Mouse (Mus musculus) adrenal gland, adult 2 months (tissue): ENCODE measurements at regions not wholly inside any gene's neighbourhood (a gene's known extent, or its start where the extent isn't known, plus 50 kb on each side); places are given as distances from the start of the nearest gene placed in this dataset.
A peak's percentile ranks its signal among the peaks of the same experiment; 100 is the strongest.

Source experiments
- DNase-seq: peaks from one replicate; pipeline ENCODE4 v3.0.0; 2021

- DNase-seq = no peak
Observed at GRCm38 (mm10) chr2:117820708-117821107, 291.0 kb upstream of the Thbs1 start.

DNA sequence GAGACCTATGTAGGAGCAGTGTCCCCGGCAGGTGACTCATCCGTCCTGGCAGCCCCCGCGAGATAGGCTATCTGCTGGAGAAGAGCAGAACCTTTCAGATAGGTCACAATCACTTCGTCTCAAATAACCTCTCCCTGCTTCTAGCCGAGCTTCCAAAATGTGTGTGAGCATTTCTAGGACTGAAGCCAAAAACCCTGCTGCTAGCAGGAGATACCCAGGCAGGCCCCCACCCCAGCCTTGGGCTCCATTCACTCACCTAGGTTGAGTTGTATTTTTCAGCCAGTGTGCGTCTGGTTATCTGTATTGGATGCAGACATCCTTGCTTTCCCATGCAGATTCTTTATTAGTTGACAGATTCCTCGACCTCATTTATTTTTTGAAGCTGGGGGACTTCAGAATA, 286.6 kb upstream of the Thbs1 start:
- no peak for DNase-seq

DNA sequence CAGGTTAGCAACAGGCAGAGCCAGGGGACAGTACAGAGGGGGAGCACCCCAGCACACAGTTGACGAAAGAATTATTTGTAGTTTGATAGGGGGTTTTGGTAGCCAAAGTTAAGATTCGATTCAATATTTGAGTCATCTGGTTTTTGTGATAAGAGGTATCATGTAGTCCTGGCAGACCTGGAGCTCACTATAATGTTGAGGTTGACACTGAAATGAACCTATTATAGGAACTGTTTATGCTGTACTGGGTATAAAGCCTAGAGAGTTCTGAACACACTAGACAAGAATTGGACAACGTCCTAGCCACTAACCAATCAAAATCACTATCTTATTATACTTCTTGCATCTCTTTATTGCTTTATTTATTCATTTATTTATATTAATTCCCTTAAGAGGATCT, 284.4 kb upstream of the Thbs1 start:
- DNase-seq = no peak

DNA sequence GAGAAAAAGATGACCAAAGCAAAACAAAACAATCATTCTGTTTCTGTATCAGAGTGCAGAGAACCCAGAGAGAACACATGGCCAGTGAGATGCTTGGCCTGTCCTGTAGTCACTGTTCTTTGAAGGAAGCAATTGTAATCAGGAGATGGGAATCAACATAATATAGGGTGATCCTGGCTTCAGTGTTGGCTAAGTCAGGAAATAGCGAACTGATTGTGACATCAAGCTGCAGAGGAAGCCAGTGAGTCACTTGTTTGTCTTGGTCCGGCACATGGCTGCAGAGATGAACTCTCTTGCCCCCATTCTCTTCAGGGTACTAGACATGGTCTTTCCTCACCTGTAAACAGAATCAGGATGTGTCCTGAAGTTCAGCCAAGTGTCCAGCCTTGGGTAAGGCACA, 273.3 kb upstream of the Thbs1 start:
- peak; percentile 44 for DNase-seq

- peak; percentile 33 for DNase-seq
Observed at GRCm38 (mm10) chr2:117840406-117840805, 271.3 kb upstream of the Thbs1 start.

DNA sequence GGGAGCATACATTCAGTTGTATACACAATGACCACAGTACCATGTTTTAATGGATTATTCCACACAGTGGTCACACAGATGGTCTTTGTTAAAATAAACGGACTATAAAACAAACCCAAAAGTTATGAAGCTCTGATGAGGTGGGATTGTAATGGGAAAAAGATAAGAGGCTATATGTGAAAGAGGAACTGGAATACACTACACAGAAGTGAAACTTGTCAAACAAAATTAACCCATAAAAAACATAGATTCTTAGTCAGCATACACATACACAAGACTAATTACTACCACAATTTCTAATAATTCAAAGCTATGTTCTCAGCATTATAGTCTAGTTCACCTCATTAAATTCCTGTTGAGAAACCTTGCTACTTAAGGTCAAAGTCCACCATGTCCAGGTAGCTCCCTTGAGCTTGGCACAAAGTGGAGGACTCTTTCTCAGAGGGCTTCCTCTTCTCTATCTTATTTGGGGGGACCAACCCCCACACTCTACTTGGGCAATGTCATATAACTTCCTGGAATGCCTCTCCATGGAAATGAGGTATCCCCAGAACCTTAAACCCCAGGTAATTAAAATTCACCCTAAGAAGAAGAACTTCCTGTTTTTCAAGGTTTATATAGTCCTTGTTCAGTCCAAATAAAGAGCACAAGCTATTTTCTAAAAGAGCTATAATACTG, 269.2 kb upstream of the Thbs1 start:
- no peak for DNase-seq

DNA sequence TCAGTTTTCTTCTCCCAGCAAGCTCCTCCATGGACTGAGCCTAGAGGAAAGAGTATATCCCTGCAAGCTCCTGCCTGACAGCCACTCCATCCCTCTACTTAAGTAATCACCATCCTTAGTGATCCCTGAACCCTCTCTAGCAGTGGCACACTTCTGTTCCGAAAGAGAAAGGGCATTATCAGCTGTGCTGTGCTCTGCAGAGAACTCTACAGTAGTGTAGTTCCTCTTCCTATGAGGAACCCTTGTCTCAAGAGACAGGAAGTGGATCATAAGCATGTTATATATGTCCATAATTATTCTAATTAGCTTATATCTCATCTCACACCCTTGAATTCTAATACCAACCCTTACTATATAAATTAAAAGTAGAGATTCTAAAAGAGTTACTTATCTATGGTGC, 259.2 kb upstream of the Thbs1 start:
- DNase-seq = no peak

GRCm38 (mm10) chr2:117862301-117862700, 249.4 kb upstream of the Thbs1 start:
- DNase-seq = no peak

GRCm38 (mm10) chr2:117865119-117865518, 246.6 kb upstream of the Thbs1 start:
- no peak for DNase-seq

DNA sequence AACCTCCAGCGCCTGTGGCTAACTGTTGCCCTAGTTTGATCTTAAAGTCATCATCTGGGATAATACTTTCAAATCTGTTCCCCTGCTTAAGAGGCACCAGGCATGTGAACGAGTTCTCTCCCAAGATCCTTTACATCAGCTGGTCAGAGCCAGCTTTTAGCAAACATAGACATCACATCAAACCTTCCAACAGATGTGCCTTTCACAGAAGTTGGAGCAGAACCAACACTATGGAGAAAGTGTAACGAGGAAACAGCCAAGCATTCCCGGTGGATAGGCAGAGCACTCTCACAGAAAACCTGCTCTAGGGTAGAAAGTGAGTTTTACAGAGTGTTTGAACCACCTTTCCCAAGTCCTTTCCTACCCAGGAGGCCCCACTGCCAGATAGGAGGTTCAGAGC, 244.7 kb upstream of the Thbs1 start:
- no peak for DNase-seq

DNA sequence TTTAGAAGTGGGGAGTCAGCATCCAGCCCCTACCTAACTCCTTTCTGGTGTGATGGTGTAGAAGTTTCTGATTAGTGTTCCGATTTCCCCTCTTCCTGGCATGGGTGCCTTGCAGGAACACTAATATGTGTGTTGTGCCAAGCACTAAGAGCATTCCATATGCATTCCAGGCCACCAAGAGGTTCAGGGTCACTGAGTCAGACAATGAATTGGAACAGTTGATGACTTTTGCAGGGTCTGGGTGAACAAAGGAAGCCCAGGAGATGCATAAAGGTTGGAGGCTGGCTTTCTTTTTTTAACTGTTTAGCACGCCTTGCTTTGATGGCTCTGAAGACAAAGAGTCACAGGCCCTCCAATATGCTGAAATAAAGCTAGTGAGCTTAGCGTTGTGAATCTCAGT, 244.3 kb upstream of the Thbs1 start:
- DNase-seq = peak; percentile 11

DNA sequence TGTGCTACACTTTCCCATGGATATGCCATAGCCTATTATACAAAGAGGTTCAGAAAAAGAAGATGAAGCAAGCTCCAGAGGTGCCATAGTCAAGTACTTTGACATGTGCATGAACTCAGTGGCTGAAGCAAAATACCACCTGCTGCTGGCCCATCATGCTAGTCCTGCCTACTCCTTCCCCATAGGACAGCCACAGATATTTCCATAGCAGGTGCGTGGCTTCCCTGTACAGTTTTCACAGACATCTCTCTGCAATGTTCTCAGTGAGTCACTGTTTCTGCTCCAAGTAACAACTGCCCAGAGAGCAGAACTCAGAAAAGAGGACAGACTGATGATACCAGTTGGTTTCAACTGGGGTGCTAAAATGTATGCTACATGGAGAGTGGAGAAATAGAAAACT, 242.8 kb upstream of the Thbs1 start:
- no peak for DNase-seq

DNA sequence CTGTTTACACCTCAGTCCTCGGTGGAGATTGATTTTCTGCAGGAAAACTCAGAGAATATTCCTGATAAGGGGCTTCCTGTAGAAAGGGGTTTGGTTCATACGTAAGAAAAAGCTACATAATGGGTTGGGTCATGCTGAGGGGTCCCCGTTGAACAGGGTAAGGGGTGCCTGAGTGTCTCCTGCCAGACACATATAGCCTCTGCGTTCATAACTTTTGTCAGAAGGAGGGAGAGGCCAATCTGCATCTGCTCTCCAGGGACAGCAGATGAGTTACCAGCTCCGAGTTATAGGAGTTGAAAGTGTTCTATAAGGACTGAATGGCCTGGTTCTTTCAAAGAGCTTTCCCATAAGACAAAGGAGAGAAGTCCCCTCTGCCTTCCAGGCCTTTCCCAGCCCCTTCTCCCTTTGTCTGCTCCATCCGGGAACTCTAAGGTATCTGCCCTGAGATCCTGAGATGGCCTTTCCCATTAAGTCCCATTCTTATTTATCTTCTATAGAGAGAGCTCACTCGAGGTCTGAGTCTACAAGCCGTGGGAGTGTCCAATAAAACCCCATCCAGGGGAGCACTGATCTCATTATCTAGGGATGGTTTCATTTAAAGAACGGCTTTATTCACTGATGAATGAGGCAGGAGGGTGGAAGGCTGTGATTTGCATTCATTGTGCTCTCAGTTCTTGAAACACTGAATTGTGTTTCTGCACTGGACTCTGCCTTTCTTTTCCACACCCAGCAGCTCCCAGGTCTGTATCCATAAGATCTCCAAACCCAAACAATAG, 240.0 kb upstream of the Thbs1 start:
- no peak for DNase-seq

- DNase-seq = no peak
Observed at GRCm38 (mm10) chr2:117877816-117878215, 233.9 kb upstream of the Thbs1 start.

GRCm38 (mm10) chr2:117882136-117882535, 229.5 kb upstream of the Thbs1 start:
- no peak for DNase-seq

DNA sequence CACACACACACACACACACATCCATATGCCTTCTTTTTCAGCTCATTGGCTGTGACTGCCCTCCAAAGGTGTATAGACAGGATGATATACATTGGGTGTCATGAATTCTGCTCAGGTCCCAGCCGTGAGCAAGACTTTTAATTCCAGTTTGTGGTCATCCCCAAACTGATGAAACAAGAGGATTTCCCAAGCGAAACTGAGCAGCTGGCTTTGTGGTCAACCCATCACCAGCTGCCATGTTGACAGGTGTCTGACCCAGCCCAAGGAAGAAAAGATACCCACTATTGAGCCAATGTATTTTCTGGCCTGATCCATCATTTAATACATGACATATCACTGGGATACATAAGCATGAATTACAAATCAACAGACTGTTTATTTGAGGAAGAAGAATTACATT, 228.8 kb upstream of the Thbs1 start:
- DNase-seq = no peak

DNA sequence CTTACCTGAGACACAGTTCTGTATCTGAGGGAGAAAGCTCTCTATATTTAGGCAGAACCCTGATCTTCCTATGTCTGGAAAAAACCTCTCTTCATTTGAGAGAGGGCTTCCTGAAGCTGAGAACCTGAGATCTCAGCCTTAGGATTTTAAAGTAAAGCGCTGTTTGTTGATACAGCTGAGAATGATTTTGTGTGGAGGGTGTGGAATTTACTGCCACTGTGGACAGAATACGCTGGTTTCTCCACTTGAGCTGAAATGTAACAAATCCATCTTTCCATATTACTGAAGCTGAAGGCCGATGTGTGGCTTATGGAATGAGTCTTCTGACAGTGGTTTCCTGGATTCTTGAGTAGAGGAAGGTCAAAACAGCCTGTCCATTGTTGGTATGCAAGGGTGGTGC, 225.2 kb upstream of the Thbs1 start:
- DNase-seq = no peak

GRCm38 (mm10) chr2:117901311-117901710, 210.4 kb upstream of the Thbs1 start:
- no peak for DNase-seq

DNA sequence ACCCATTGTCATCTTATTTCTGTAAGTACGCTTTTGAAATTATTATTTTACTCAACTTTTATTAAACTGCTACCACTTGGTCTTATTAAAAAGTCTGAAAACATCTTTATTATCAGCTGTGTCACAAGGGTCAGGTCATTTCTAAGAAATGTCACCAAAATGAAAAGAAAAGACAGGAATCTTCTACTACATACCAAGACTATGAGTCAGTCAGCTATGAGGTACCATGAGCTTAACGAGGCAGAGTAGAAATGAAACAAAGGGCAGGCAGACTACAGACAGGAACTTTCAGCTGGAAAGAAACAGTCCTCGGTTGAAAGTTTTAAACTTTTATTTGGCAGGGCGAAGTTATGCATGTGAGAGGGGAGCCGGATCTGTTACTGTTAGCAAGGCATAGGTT, 208.8 kb upstream of the Thbs1 start:
- no peak for DNase-seq

- DNase-seq = no peak
Observed at GRCm38 (mm10) chr2:117903705-117904104, 208.0 kb upstream of the Thbs1 start.

DNA sequence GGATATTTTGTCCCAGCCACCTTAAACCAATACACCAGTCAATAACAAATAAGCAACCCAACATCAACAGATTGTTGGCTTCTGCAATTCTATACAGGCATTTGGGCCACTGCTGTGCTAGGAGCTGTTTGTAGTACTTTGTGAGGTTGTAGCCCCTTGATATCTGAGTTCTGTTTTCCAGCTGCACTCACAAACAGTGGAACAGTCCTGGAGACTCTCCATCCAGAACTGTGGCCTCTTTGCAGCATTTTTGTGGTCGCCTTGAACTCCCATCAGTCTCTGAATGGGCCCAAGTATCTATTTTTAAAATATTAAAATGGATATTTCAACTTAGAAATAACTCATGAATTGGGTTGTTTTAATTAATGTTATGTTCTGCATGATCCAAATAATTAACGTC, 205.2 kb upstream of the Thbs1 start:
- DNase-seq = no peak

DNA sequence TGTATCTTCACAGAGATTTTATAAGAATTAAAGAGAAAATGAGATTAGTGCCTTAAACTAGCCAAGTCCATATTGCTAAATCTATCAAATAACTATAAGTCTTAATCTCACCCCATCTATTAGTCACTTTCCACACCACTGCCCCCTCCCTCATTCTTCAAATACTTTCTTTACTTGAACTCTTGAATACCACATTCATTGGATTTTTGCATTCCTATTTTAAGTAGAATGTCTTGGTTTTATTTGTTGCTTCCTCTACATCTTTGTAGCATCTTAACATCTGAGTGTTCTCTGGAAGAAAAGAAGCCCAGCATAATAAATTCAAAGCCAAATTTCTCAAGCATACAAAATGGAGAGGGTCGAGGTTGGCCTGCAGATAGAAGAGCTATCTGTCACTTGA, 200.9 kb upstream of the Thbs1 start:
- DNase-seq = no peak

GRCm38 (mm10) chr2:117912722-117913121, 199.0 kb upstream of the Thbs1 start:
- no peak for DNase-seq

DNA sequence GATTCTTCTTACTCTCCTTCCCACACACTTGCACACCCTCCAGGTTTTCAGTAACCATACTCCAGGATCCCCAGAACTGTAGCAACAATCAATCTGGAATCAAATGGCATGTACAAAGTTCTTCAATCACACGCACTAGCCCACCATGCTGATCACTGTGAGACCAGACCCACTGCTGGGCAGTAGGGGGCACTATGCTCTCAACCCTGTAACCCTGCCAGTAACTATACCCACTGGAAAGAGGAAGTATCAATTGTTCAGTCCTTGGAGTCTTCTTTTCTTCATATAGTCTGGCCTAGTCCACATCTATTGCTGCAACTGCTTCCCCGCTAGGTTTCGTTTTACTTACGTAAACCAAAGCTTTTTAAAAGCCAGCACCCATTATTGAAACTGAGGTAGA, 197.8 kb upstream of the Thbs1 start:
- DNase-seq = no peak
